Mouse (Mus musculus): ENCODE measurements around the gene Acad12.

DNA sequence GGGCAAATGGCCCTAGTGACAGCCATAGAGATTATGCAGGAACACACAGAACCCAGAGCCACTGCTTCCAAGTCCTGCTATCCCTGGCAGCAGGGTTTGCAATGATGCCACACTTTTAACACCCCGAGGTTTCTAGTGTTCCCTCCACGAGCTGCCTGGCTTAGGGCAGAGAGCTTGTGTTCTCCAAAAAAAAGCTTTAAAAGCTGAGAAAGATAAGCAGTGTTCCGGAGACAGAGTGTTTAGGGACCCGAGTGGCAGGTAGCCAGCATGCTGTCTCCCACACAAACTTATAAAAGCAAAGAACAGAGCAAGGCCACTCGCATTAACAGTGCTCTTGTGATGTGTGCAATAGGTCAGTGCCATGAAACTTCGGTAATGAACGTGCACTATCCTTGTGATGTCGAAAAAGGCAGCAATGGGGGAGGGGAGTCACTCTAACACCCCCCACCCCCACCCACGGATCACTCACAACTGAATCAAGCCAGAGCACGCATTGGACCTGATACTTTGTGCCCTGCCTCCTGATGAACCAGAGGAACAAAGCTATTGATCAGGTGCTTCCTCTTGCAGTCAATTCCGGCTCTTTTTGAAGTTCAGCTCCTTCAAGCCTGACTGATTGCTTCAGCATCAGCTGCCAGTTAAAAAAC, 27.2 kb downstream of the Acad12 start:
- no peak for TF ChIP-seq CTCF (IDR thresholded peaks at IDR 0.05; ENCODE audit: low read depth)
- no peak for TF ChIP-seq EP300 (optimal IDR thresholded peaks at IDR 0.05)
